In the genomic region with DNA sequence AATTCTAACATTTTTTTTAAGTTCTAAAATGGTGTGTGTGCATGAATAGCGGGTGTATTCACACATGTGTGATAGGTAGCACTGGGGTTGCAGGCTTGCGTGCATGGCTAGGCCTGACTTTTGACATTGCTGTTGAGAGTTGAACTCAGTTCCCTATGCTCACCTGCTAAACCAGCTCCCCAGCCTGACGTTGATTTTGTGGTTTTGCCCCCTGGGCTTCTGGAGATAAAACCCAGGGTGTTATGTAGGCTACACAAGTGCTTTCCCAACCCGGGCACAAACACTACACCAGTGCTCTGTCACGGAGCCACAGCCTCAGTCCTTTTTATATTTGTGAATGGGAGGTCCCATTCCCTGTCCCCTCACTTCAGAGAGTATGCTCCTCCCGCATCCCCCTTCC, we compare ENCODE assay signal across 30 mouse cellular contexts.
"Had no signal": no experiment of that assay in that cellular context is flagged by ENCODE, and none has a peak within 500 bp of the region (broad histone marks: within the 10 kb centered on the region; RNA-seq: fewer than 3 reads in every experiment).

No protein-coding gene starts in this region.

- H3K4me1 ChIP-seq: hindbrain, embryonic 10.5 days; hindbrain, embryonic 12.5 days; hindbrain, embryonic 13.5 days; kidney, embryonic 15.5 days had no signal

- H3K9me3 ChIP-seq: heart, embryonic 12.5 days; heart, embryonic 13.5 days; heart, embryonic 15.5 days; hindbrain, embryonic 10.5 days; hindbrain, embryonic 12.5 days; hindbrain, embryonic 13.5 days; hindbrain, embryonic 15.5 days; intestine, embryonic 15.5 days; kidney, embryonic 15.5 days had no signal

- H3K27me3 ChIP-seq: heart, embryonic 12.5 days; heart, embryonic 13.5 days; heart, embryonic 15.5 days; hindbrain, embryonic 12.5 days; hindbrain, embryonic 13.5 days; hindbrain, embryonic 15.5 days; intestine, embryonic 15.5 days; kidney, embryonic 15.5 days had no signal

- H3K4me3 ChIP-seq: heart, embryonic 12.5 days; heart, embryonic 13.5 days; heart, embryonic 15.5 days; hindbrain, embryonic 10.5 days; hindbrain, embryonic 12.5 days; hindbrain, embryonic 13.5 days; hindbrain, embryonic 15.5 days; intestine, embryonic 15.5 days; kidney, embryonic 15.5 days; layer of hippocampus, adult 2 months; left cerebral cortex, adult 2 months had no signal

- H3K9ac ChIP-seq: heart, embryonic 12.5 days; heart, embryonic 13.5 days; heart, embryonic 15.5 days; hindbrain, embryonic 12.5 days; hindbrain, embryonic 13.5 days; hindbrain, embryonic 14.5 days; hindbrain, embryonic 15.5 days; intestine, embryonic 15.5 days; kidney, embryonic 15.5 days had no signal

- DNase-seq: heart, postnatal 10 days; heart, postnatal 14 days; heart, postnatal 36 days; heart, postnatal 4 days; kidney, adult 11 months; kidney, adult 18-20 months; kidney, adult 2 months; kidney, adult 8-10 months; kidney, adult 9 months; kidney, postnatal 10 days; kidney, postnatal 14 days; kidney, postnatal 25 days; kidney, postnatal 36 days; kidney, postnatal 4 days; layer of hippocampus, adult 9-11 months; layer of hippocampus, postnatal 36 days had no signal

- H3K36me3 ChIP-seq: heart, embryonic 12.5 days; heart, embryonic 13.5 days; heart, embryonic 15.5 days; hindbrain, embryonic 10.5 days; hindbrain, embryonic 12.5 days; hindbrain, embryonic 13.5 days; hindbrain, embryonic 15.5 days; intestine, embryonic 15.5 days; kidney, embryonic 15.5 days had no signal

- H3K27ac ChIP-seq: heart, embryonic 13.5 days; heart, embryonic 15.5 days; hindbrain, embryonic 10.5 days; hindbrain, embryonic 12.5 days; hindbrain, embryonic 13.5 days; hindbrain, embryonic 14.5 days; hindbrain, embryonic 15.5 days; hindbrain, postnatal 0 days; intestine, embryonic 15.5 days; kidney, embryonic 15.5 days; kidney, postnatal 0 days; layer of hippocampus, adult 2 months; left cerebral cortex, adult 2 months had no signal
